Mouse (Mus musculus) CH12.LX (cell line): ENCODE results near the gene Gsap.

Experiments used
- CTCF ChIP-seq, 2 experiments: IDR thresholded peaks in 1 of 2; conservative IDR thresholded peaks in 1 of 2; 2 replicates each; pipeline ENCODE4 v1.5.1; 2011 to 2012; ENCODE audit warnings: low read depth in 2 of 2, low read length in 2 of 2, improper control_type of control experiment in 1 of 2, inconsistent platforms in 1 of 2, mild to moderate bottlenecking in 1 of 2, moderate library complexity in 1 of 2
- E2F4 ChIP-seq: IDR thresholded peaks from 2 replicates; pipeline ENCODE4 v1.6.1; 2011; ENCODE audit warnings: low read depth, low read length, improper control_type of control experiment; ENCODE audit not compliant: insufficient replicate concordance
- ELF1 ChIP-seq: IDR thresholded peaks from 2 replicates; pipeline ENCODE4 v1.6.1; 2014; ENCODE audit warnings: low read depth, mild to moderate bottlenecking, inconsistent platforms, low read length, improper control_type of control experiment
- EP300 ChIP-seq: IDR thresholded peaks from 2 replicates; pipeline ENCODE4 v1.6.1; 2011; ENCODE audit warnings: low read length, improper control_type of control experiment
- JUND ChIP-seq: conservative IDR thresholded peaks from 2 replicates; pipeline ENCODE4 v1.6.1; 2011; ENCODE audit warnings: low read depth, low read length, improper control_type of control experiment
- MAX ChIP-seq: IDR thresholded peaks from 2 replicates; pipeline ENCODE4 v1.6.1; 2011; ENCODE audit warnings: low read length, improper control_type of control experiment
- NRF1 ChIP-seq: IDR thresholded peaks from 2 replicates; pipeline ENCODE4 v1.6.1; 2014; ENCODE audit warnings: low read depth, mild to moderate bottlenecking, inconsistent platforms, low read length, improper control_type of control experiment, moderate library complexity
- POLR2A ChIP-seq: IDR thresholded peaks from 2 replicates; pipeline ENCODE4 v1.6.1; 2011; ENCODE audit warnings: low read depth, mild to moderate bottlenecking, improper control_type of control experiment, low read length
- ZC3H11A ChIP-seq: IDR thresholded peaks from 2 replicates; pipeline ENCODE4 v1.6.1; 2012; ENCODE audit warnings: low read depth, mild to moderate bottlenecking, inconsistent platforms, low read length, improper control_type of control experiment

- TF ChIP-seq EP300, result no peak
- TF ChIP-seq CTCF (conservative IDR thresholded peaks at IDR 0.05 in 1 of 2, IDR thresholded peaks at IDR 0.05 in 1 of 2; ENCODE audit: low read depth in 2 of 2, low read length in 2 of 2), result no peak
- TF ChIP-seq NRF1, result no peak
- no peak for TF ChIP-seq POLR2A
- no peak for TF ChIP-seq JUND
- TF ChIP-seq ELF1, result no peak
- TF ChIP-seq E2F4, result no peak
- TF ChIP-seq ZC3H11A, result no peak
- TF ChIP-seq MAX, result no peak
Observed at GRCm38 (mm10) chr5:21211406-21211805, 25.4 kb downstream of the Gsap start.
